Mouse (Mus musculus) stomach, embryonic 15.5 days (tissue): ENCODE measurements at regions not wholly inside any gene's neighbourhood (a gene's known extent, or its start where the extent isn't known, plus 50 kb on each side); places are given as distances from the start of the nearest gene placed in this dataset.

Experiments used
- ATAC-seq: fragments of 200-750 bp; cut with Nextera tagmentation; 2 replicates; pipeline ENCODE4 v1.8.0; 2017; ENCODE audit warnings: low read depth, moderate number of reproducible peaks, moderate TSS enrichment; ENCODE audit not compliant: insufficient read depth, low FRiP score
- H3K27ac ChIP-seq: fragments of 300-500 bp; sonication (generic); 2 replicates; pipeline ENCODE4 v1.5.1; 2015; ENCODE audit warnings: mild to moderate bottlenecking, inconsistent platforms
- H3K27me3 ChIP-seq: fragments of 300-500 bp; sonication (generic); replicated peaks from 2 replicates; pipeline ENCODE4 v1.6.1; 2015; ENCODE audit warnings: inconsistent platforms
- H3K36me3 ChIP-seq: fragments of 300-500 bp; sonication (generic); 2 replicates; pipeline ENCODE4 v1.6.1; 2015; ENCODE audit warnings: inconsistent platforms
- H3K4me1 ChIP-seq: fragments of 300-500 bp; sonication (generic); 2 replicates; pipeline ENCODE4 v1.6.1; 2015; ENCODE audit warnings: inconsistent platforms
- H3K4me2 ChIP-seq: fragments of 300-500 bp; sonication (generic); 2 replicates; pipeline ENCODE4 v1.6.1; 2015; ENCODE audit warnings: mild to moderate bottlenecking, inconsistent platforms
- H3K4me3 ChIP-seq: fragments of 300-500 bp; sonication (generic); replicated peaks from 2 replicates; pipeline ENCODE4 v1.5.1; 2015; ENCODE audit warnings: inconsistent platforms
- H3K9ac ChIP-seq: fragments of 300-500 bp; sonication (generic); 2 replicates; pipeline ENCODE4 v1.6.1; 2015; ENCODE audit warnings: inconsistent platforms
- H3K9me3 ChIP-seq: fragments of 300-500 bp; sonication (generic); 2 replicates; pipeline ENCODE4 v1.6.1; 2016; ENCODE audit warnings: inconsistent platforms
- WGBS: fragments of 180-500 bp; shearing (Covaris S2); methylation state at CpG from one replicate; pipeline ENCODE4 v1.1.7; 2015; 5-methylcytosine and 5-hydroxymethylcytosine counted together

GRCm38 (mm10) chr13:107868906-107869305 is 175.3 kb upstream of the Smim15 start:
- ATAC-seq, result no peak

GRCm38 (mm10) chr13:107866825-107867224 is 177.4 kb upstream of the Smim15 start:
- 84% methylated on average over 4 of the region's 4 CpGs for WGBS
- no peak for ATAC-seq
- H3K9ac ChIP-seq, result no peak overlapping the region
- no peak overlapping the region for H3K4me2 ChIP-seq
- H3K27ac ChIP-seq, result no peak overlapping the region
- no peaks in the 10 kb centered on the region for H3K36me3 ChIP-seq
- no peaks in the 10 kb centered on the region for H3K4me1 ChIP-seq
- no peaks in the 10 kb centered on the region for H3K9me3 ChIP-seq
- H3K27me3 ChIP-seq, result no peaks in the 10 kb centered on the region
- no peak overlapping the region for H3K4me3 ChIP-seq

More at GRCm38 (mm10) chr13:107868906-107869305, 175.3 kb upstream of the Smim15 start:
- Histone ChIP-seq H3K27me3 (no peaks in the 10 kb centered on the region), H3K9ac (no peak overlapping the region), H3K9me3 (no peaks in the 10 kb centered on the region), H3K27ac (no peak overlapping the region), H3K4me1 (0 out of 2 replicates have a peak, but pooled peaks cover 5% of the 10 kb centered on the region), H3K36me3 (no peaks in the 10 kb centered on the region), H3K4me2 (no peak overlapping the region), H3K4me3 (no peak overlapping the region)
- 78% methylated on average over 7 of the region's 7 CpGs for WGBS

- WGBS, result 62% methylated on average over 11 of the region's 11 CpGs
- no peaks in the 10 kb centered on the region for H3K27me3 ChIP-seq
- no peak for ATAC-seq
- no peak overlapping the region for H3K9ac ChIP-seq
- no peaks in the 10 kb centered on the region for H3K36me3 ChIP-seq
- no peak overlapping the region for H3K4me2 ChIP-seq
- no peaks in the 10 kb centered on the region for H3K9me3 ChIP-seq
- no peaks in the 10 kb centered on the region for H3K4me1 ChIP-seq
- no peak overlapping the region for H3K4me3 ChIP-seq
- no peak overlapping the region for H3K27ac ChIP-seq
Observed at GRCm38 (mm10) chr13:107862793-107863654, 181.2 kb upstream of the Smim15 start.

- Histone ChIP-seq H3K27ac (no peak overlapping the region), H3K9ac (no peak overlapping the region), H3K36me3 (no peaks in the 10 kb centered on the region), H3K4me2 (no peak overlapping the region), H3K9me3 (no peaks in the 10 kb centered on the region), H3K4me1 (peaks cover 3% of the 10 kb centered on the region; the same call in 1 of the 2 replicates), H3K27me3 (no peaks in the 10 kb centered on the region), H3K4me3 (no peak overlapping the region)
- 0 out of 2 replicates have a peak, but pooled peaks have one; percentile 22 for ATAC-seq
- WGBS, result 68% methylated on average over 17 of the region's 17 CpGs
Observed at GRCm38 (mm10) chr13:107861384-107862134, 182.7 kb upstream of the Smim15 start.

- H3K27me3 ChIP-seq, result no peaks in the 10 kb centered on the region
- ATAC-seq, result no peak
- 81% methylated on average over 13 of the region's 13 CpGs for WGBS
- H3K4me1 ChIP-seq, result peaks cover 10% of the 10 kb centered on the region; the same call in 1 of the 2 replicates
- H3K9me3 ChIP-seq, result no peaks in the 10 kb centered on the region
- no peak overlapping the region for H3K4me3 ChIP-seq
- no peaks in the 10 kb centered on the region for H3K36me3 ChIP-seq
- no peak overlapping the region for H3K27ac ChIP-seq
- no peak overlapping the region for H3K9ac ChIP-seq
- no peak overlapping the region for H3K4me2 ChIP-seq
Observed at GRCm38 (mm10) chr13:107857043-107857755, 187.0 kb upstream of the Smim15 start.

GRCm38 (mm10) chr13:107850907-107851560 is 193.2 kb upstream of the Smim15 start:
- no peak for ATAC-seq
- Histone ChIP-seq H3K36me3 (no peaks in the 10 kb centered on the region), H3K9ac (no peak overlapping the region), H3K4me2 (no peak overlapping the region), H3K4me1 (peaks cover 18% of the 10 kb centered on the region), H3K4me3 (no peak overlapping the region), H3K9me3 (no peaks in the 10 kb centered on the region), H3K27ac (no peak overlapping the region), H3K27me3 (no peaks in the 10 kb centered on the region)
- WGBS, result 68% methylated on average over 8 of the region's 8 CpGs

- H3K9me3 ChIP-seq, result no peaks in the 10 kb centered on the region
- H3K4me2 ChIP-seq, result no peak overlapping the region
- no peak overlapping the region for H3K27ac ChIP-seq
- H3K4me3 ChIP-seq, result no peak overlapping the region
- no peaks in the 10 kb centered on the region for H3K27me3 ChIP-seq
- H3K36me3 ChIP-seq, result no peaks in the 10 kb centered on the region
- no peak for ATAC-seq
- H3K9ac ChIP-seq, result no peak overlapping the region
- H3K4me1 ChIP-seq, result peaks cover 23% of the 10 kb centered on the region
- WGBS, result 71% methylated on average over 7 of the region's 7 CpGs
Observed at GRCm38 (mm10) chr13:107848871-107849270, 195.4 kb upstream of the Smim15 start.

- Histone ChIP-seq H3K27ac (peak overlapping the region; percentile 65), H3K9me3 (no peaks in the 10 kb centered on the region), H3K4me3 (peak overlapping the region; percentile 11), H3K4me2 (peak overlapping the region; percentile 46), H3K27me3 (no peaks in the 10 kb centered on the region), H3K36me3 (no peaks in the 10 kb centered on the region), H3K4me1 (peaks cover 30% of the 10 kb centered on the region), H3K9ac (no peak overlapping the region)
- WGBS, result 27% methylated on average over 18 of the region's 18 CpGs
- ATAC-seq, result peak; percentile 66
Observed at GRCm38 (mm10) chr13:107847179-107848012, 196.8 kb upstream of the Smim15 start.

GRCm38 (mm10) chr13:107846621-107847178 is 197.5 kb upstream of the Smim15 start:
- Histone ChIP-seq H3K9ac (no peak overlapping the region), H3K36me3 (no peaks in the 10 kb centered on the region), H3K9me3 (no peaks in the 10 kb centered on the region), H3K27me3 (no peaks in the 10 kb centered on the region), H3K27ac (peak overlapping the region; percentile 65), H3K4me2 (peak overlapping the region; percentile 46), H3K4me1 (peaks cover 30% of the 10 kb centered on the region), H3K4me3 (peak overlapping the region; percentile 11)
- ATAC-seq, result peak; percentile 38; the same call in 1 of the 2 replicates
- 29% methylated on average over 10 of the region's 10 CpGs for WGBS

- 45% methylated on average over 4 of the region's 4 CpGs for WGBS
- no peak for ATAC-seq
- no peaks in the 10 kb centered on the region for H3K9me3 ChIP-seq
- no peak overlapping the region for H3K4me3 ChIP-seq
- no peaks in the 10 kb centered on the region for H3K36me3 ChIP-seq
- peak overlapping the region; percentile 46; the same call in 1 of the 2 replicates for H3K4me2 ChIP-seq
- no peak overlapping the region for H3K9ac ChIP-seq
- H3K4me1 ChIP-seq, result peaks cover 27% of the 10 kb centered on the region
- H3K27me3 ChIP-seq, result no peaks in the 10 kb centered on the region
- no peak overlapping the region for H3K27ac ChIP-seq
Observed at GRCm38 (mm10) chr13:107845838-107846237, 198.4 kb upstream of the Smim15 start.
